Mouse (Mus musculus) heart, adult 11 months (tissue): Measurements from ENCODE around the gene Kcnh1.

Experiments used
- DNase-seq: peaks from one replicate; pipeline ENCODE4 v3.0.0; 2022

The Kcnh1 gene

GRCm38 (mm10) chr1:192419176-192419575 is 228.6 kb downstream of the Kcnh1 start:
- no peak for DNase-seq

DNA sequence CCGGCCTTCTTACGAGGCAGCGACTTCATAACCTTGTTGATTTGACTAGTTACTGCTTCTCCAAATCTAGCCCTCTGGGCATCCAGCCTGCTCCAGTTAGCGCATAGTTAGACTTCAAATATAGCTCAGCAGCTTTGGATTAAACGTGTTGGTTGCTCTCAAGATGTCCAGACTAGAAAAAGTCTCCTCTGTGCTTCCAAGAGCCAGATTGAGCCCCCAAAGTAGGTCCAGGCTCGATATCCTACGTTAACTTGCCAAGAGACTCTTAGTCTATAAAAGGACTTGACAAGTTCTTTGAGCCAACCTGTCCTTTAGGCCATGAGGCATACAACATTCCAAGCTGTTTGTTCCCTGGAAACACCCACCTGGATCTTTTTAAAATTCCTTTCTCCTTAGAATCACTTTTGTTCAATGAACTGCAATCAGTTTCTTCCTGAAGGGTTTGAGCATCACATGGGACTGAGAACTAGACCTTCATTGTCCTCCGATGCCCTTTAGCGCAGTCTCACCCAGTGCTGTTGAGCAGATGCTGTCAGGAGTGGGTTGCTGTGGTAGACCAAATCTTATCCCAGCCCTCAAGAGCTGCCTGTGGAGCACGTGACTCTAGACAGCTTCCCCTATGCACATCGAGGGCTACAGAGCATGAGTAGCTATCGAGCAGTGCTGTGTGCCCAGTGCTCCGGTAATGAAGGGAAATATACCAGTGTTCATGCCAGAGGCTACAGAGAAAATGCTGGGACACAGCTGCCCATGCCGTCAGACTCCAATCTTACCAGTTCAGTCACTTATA is 231.0 kb downstream of the Kcnh1 start:
- DNase-seq, result no peak

DNA sequence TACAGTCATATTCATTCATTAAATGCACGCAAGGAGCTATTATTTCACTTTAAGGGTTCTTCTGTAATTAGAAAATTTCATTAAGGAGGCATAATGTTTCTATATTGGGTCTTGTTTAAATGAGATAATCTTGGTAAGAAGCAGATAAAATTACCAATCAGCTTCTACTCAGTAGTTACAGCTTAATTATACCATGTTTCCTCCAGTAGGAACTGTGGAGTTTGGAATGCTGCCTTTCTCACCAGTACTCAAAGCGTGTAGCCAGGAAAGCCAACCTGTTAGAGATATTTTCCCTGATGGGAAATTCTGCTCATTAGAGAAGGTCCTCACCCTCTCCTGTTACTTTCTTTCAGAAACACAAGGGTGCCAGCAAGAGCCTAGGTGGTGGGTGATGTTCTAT is 240.8 kb downstream of the Kcnh1 start:
- no peak for DNase-seq

DNA sequence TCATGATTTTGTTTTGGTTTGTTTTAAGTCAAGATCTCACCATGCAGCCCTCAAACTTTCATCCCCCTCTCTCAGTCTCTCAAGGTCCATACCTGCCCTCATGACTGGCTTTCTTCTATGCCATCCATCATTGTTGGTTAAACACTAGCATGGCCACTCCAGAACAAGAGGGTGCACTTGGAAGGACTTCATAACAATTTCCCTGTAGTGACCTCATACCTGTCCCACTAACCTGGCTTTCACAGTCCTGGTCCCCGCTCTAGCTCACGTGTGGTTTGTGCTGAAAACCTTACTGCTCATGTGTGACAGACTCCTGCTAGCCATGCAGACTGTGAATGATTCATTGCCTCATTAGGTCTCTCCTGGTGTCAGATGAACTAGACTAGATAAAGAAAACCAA is 244.9 kb downstream of the Kcnh1 start:
- no peak for DNase-seq

- DNase-seq, result no peak
These were observed 248.7 kb downstream of the Kcnh1 start for GRCm38 (mm10) chr1:192439151-192439837.

DNA sequence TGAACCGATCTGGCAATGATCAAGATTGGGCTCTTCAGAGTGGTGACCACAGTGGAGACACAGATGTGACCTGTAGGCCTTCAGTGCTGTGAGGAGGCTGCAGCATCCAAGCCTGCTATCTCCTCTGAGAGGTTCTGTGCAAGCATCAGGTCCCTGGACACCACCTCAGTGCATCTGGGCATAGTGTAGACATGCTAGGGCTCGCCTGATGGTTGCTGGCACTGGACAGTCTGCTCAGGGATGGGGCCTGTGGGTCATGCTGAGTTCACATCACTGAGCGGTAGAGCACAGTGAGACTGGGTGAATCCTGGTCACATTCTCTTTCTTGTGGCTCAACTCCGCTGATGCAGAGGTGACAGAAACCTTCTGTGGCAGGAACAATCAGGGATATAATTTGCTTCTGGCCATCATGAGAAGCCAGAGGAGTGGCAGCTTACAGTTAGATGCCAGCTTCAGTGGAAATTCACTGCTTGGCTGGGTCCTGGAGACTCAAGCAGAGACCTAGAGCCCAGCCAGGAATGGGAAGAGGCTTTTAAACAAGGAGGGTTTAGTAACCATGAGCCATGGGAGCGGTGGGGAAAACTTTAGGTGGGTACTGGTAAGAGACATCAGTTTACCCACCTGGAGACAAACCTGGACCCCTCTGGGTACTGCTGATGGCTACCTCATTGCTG is 252.3 kb downstream of the Kcnh1 start:
- DNase-seq, result no peak

DNA sequence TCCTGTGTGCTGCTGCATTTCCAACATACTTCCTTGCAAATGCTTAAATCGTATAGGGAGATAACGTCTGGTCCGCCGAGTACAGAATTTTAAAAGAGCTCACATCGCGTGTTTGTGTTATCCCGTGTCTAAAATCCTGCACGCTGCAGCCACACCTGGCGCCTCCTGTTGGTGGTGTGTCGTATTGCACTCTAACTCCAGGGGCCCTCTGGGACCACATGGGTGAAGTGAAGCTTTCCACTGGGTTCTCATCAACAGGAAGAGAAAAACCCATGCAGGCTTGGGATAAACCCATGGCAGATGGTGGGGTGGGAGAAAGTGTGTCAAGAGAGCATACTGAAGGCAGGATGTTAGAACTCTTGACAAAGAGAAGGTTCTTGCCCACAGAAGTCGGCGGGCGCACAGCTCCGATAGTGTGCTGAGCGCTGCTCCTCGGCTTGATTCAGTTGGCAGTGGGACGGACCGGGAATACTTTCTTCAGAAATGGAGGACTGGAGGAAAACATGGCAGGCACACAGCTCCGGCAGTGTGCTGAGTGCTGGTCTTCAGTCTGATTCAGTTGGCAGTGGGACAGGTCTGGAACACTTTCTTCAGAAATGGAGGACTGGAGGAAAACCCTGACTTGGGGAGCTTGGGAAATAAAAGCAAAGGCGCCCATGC is 253.6 kb downstream of the Kcnh1 start:
- no peak for DNase-seq

- peak; percentile 94 for DNase-seq
These were observed 254.3 kb downstream of the Kcnh1 start for GRCm38 (mm10) chr1:192444658-192445447.

DNA sequence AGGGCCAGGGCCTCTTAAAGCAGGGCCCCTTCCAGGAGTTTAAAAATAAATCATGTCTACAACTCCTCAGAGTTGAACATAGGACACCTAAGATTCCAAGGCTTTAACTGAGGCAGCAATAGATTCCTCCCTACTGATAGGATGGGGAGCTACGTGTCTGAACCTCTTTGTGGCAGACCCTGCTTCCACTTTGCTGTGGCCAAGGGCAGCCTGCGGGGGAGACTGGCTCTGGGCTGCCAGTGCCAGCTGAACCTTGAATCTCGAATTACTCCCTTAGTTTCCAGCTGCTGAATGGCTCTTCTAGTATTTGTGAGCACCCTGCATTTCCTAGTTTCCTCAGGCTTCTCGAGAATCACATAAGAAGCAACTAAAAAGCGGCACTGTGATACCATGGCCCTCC is 255.6 kb downstream of the Kcnh1 start:
- DNase-seq, result no peak

DNA sequence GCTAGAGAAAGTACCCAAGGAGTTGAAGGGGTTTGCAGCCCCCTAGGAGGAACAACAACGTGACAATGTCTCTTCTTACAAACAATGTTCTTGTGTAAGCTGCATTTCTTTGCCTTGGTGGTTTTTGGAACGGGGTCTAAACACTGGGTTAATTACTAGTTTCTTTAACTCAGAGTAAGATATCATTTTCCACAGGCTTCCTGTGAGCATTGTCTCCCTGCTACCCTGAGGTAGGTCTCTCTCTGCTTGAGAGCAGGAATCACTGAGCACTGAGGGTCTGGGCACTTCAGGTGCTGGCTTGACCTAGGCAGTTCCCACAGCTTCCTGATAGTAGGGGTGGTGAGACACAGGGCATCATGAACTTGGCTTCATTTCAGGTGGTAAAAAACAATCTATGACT is 257.1 kb downstream of the Kcnh1 start:
- DNase-seq, result peak; percentile 68

- no peak for DNase-seq
These were observed 257.9 kb downstream of the Kcnh1 start for GRCm38 (mm10) chr1:192448512-192448911.

DNA sequence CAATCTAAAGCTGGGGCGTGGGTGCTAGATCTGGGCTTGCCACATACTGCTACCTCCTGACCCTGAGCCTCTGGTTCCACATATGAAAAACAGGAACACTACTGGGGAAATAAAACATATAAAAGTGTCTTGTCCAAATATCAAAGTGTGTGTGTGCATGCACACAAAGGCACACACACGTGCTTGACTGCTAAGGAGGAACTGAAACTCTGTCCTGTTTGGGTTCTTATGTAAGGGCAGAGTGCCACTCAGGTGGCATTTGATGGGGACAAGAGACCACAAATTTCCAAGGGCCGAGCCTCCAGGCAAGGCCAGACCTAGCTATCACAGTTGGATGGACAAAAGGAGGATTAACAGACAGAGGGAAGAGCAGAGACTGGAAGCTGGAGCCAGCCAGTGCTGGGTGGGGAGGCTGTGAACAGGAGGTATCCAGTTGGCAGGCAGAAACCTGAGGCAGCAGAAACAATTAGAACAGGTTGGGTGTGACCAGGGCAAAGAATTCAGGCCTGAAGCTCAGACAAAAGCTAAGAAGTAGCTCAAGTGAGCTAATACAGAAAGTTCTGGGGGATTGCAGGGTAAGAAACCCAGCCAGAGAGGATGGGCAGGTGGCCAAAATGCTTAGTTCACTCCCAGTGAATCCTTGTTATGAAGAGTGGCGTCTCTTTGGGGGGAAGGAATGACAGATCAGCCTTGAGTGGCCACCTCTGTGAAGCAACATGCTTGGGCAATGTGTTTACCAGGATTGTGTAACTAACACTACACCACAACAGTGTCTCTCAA is 259.2 kb downstream of the Kcnh1 start:
- DNase-seq, result no peak

- DNase-seq, result no peak
These were observed 259.9 kb downstream of the Kcnh1 start for GRCm38 (mm10) chr1:192450425-192450824.

DNA sequence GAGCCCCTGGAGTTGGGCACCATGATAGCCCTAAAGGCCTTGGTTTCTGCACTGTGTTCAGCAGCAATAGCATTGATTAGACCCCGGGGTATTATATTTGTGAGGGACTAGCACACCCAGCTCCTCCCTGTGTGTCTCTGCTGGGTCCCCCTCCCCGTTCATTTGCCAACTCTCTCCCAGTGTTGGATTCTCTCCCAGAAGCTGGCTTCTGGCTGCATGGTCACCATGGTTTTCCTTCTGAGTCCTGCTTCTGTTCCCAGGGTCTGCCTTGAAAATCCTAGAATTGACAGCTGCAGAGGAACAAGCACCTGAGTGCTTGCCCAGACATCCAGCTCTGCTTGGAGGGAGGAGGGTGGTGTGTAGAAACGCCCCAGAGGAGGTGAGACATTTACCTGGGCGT is 261.1 kb downstream of the Kcnh1 start:
- DNase-seq, result no peak

GRCm38 (mm10) chr1:192454501-192454900 is 263.9 kb downstream of the Kcnh1 start:
- DNase-seq, result no peak

DNA sequence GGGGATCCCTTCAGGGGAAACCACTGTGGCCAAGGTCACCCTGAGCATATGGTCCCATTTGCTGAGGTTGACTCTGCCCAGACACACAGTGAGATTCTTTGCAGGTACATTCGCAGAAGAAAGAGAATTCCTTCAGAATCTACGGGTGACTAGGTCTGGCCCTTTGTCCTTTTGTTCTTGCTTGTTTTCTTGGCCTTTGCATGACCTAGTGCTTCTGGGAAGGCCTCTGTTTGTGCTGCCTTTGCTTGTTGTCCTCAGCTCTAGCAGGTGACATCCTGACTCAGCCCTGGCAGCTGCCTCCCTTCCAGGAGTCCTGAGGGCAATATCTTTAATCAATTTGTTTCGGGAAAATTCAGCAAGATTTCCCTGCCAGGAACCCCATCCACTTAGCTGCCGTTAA is 264.4 kb downstream of the Kcnh1 start:
- DNase-seq, result no peak

GRCm38 (mm10) chr1:192457037-192457436 is 266.5 kb downstream of the Kcnh1 start:
- DNase-seq, result no peak

DNA sequence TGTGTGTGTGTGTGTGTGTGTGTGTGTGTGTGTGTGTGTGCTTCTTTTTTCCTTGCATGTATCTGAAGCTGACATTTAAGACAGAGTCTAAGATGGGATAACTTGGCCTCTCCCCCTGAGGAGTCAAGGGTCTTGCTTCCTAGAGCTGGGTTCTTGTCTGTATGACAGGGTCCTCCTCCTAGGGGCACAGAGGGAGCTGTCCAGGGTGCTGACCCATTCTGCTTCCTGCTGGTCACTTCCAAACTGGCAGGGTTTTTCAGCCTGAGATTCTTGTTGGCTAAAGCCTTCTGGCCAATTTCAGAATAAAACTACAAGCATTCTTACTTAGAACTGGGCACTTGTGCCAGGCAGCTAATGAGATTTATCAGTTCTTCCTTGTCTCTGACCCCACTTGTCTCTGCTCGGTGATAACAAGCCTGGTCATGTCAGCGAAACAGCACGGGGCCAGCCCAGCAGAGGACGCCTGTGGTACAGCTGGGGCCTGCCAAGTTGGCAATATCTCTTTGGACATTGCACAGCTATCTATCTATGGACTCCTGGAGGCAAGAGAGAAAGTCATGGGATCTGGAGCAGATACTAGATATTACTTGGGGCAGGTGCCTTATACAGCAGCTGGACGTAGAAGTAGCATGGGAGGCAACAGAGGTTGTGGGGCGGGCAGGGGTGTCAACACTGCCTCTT is 267.1 kb downstream of the Kcnh1 start:
- no peak for DNase-seq

DNA sequence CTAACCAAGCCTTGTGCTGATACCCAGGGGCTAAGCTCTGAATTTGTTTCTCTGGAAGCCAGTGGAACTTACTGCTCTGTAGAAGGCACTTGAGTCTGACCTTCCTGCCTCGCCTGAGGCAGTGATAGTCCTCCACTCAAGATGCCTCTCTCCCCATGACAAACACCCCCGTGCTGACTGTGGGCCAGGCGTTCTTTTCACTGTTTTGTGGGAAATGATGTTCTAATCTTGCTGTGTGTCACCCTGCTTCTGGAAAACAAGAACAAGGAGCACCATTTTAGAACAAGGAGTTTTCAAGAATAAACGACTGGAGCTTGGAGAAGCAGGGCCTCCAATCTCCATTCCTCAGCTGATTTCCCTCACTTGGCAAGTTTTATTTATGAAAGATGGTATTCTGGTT is 273.2 kb downstream of the Kcnh1 start:
- DNase-seq, result no peak

DNA sequence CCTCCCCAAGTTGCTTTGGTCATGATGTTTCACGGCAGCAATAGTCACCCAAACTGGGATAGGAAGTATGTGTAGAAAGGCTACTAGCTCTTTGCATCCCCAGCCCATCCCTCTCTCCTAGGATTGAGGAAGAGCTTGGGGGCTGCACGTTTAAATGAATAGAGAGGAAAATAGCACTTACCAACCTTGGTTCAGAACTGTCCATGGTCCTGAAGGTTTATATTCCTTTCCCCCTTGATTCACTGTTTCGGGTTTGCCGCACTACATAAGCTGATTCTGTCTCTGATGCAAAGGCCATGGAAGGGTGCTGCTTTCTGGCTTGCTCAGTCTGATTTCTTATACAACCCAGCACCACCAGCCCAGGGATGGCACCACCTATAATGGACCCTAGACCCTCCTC is 281.8 kb downstream of the Kcnh1 start:
- peak; percentile 58 for DNase-seq

DNA sequence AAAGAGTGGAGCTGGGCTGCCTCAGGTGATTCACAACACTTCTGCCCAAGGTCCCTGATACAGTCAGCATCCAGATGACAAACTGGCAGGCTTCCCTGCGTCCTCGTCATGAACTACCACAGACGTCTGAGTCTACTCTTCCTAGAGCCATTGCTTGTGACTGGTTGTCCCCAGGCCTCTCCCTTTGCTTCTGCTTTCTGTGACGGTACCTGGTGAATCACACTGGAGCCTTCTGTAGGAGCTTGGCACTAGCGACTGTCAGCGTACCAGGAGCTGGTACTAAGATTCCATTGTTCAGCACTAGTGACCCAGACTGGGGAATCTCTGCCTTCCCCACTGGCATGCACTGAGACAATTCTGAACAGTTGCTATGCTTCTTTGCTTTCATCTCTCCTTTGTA is 282.6 kb downstream of the Kcnh1 start:
- DNase-seq, result peak; percentile 44
